Mouse (Mus musculus) heart, adult 2 months (tissue): ENCODE data around the gene Dock8. TPM values are rescaled to one million over a fixed set of nuclear protein-coding genes. Genes with fewer than 3 reads are reported as not detected.

ENCODE experiments used
- DNase-seq, 2 experiments: peaks; one replicate each; pipeline ENCODE4 v3.0.0; 2021
- H3K27ac ChIP-seq: fragments of 200-600 bp; 2 replicates; pipeline ENCODE4 v1.8.1; 2022
- H3K27me3 ChIP-seq: fragments of 200-500 bp; 2 replicates; pipeline ENCODE4 v1.6.1; 2012; ENCODE audit warnings: mild to moderate bottlenecking, low read length, inconsistent platforms, mixed read lengths; ENCODE audit not compliant: control insufficient read depth, insufficient read depth
- H3K36me3 ChIP-seq: fragments of 200-500 bp; 2 replicates; pipeline ENCODE4 v1.6.1; 2012; ENCODE audit warnings: low read length, inconsistent platforms; ENCODE audit not compliant: control insufficient read depth, insufficient read depth
- H3K4me1 ChIP-seq: fragments of 200-500 bp; 2 replicates; pipeline ENCODE4 v1.6.1; 2011; ENCODE audit warnings: low read length; ENCODE audit not compliant: control insufficient read depth, insufficient read depth
- H3K4me3 ChIP-seq: fragments of 200-600 bp; 2 replicates; pipeline ENCODE4 v1.8.1; 2022
- H3K79me2 ChIP-seq: fragments of 200-500 bp; replicated peaks from 2 replicates; pipeline ENCODE4 v1.6.1; 2012; ENCODE audit warnings: mild to moderate bottlenecking, inconsistent platforms, low read length, moderate library complexity, mixed read lengths; ENCODE audit not compliant: control insufficient read depth, insufficient read depth
- H3K9ac ChIP-seq: fragments of 200-500 bp; 2 replicates; pipeline ENCODE4 v1.6.1; 2012; ENCODE audit warnings: low read depth, mild to moderate bottlenecking, control low read depth, inconsistent platforms, low read length, mixed read lengths
- CTCF ChIP-seq: fragments of 200-600 bp; IDR thresholded peaks from 2 replicates; pipeline ENCODE4 v1.8.1; 2022; ENCODE audit warnings: antibody characterized with exemption, mild to moderate bottlenecking, moderate library complexity
- EP300 ChIP-seq: fragments of 200-500 bp; IDR thresholded peaks from 2 replicates; pipeline ENCODE4 v1.6.1; 2011; ENCODE audit warnings: low read depth, low read length, control low read depth; ENCODE audit not compliant: insufficient read depth
- POLR2A ChIP-seq: fragments of 200-500 bp; IDR thresholded peaks from 2 replicates; pipeline ENCODE4 v1.6.1; 2011; ENCODE audit warnings: mild to moderate bottlenecking, low read depth, low read length, control low read depth; ENCODE audit not compliant: insufficient read depth
- WGBS: fragments of 180-500 bp; shearing (Covaris S2); methylation state at CpG from one replicate; pipeline ENCODE4 v1.1.7; 2018; 5-methylcytosine and 5-hydroxymethylcytosine counted together
- intact Hi-C: fragments of 180-260 bp; cut with DNase I; formaldehyde crosslinking; loops from one replicate; pipeline ENCODE4 v1.15.1; 2025
- polyA plus RNA-seq: library from polyadenylated mRNA; depleted of rRNA; stranded (reverse); fragments of >200 nt; gene quantifications from 2 replicates; pipeline ENCODE4 v1.2.3, GENCODE M21; 2012
- total RNA-seq, 2 experiments: library from RNA; stranded (reverse); gene quantifications; 2 replicates each; pipeline ENCODE4 v1.2.3; 2021

Dock8 gene
- total and polyA plus RNA-seq, 3 experiments, result 5.7 to 24.7 (median 17.5) TPM

- no peaks in the 10 kb centered on the region for H3K4me1 ChIP-seq
- no peak overlapping the region for H3K4me3 ChIP-seq
- no peaks in the 10 kb centered on the region for H3K36me3 ChIP-seq
- intact Hi-C loops, result no loop called here
- no peaks in the 10 kb centered on the region for H3K27me3 ChIP-seq
- no peak overlapping the region for H3K9ac ChIP-seq
- no peak for DNase-seq
- TF ChIP-seq POLR2A, result no peak
- no peak for TF ChIP-seq CTCF
- no peak for TF ChIP-seq EP300
- no peak overlapping the region for H3K27ac ChIP-seq
- no peaks in the 10 kb centered on the region for H3K79me2 ChIP-seq
- 91% methylated on average over 7 of the region's 7 CpGs for WGBS
Measured at GRCm38 (mm10) chr19:25089746-25090145, 90.4 kb downstream of the Dock8 start.

- Histone ChIP-seq H3K27me3 (no peaks in the 10 kb centered on the region), H3K4me1 (no peaks in the 10 kb centered on the region), H3K36me3 (no peaks in the 10 kb centered on the region), H3K4me3 (no peak overlapping the region), H3K9ac (no peak overlapping the region), H3K79me2 (no peaks in the 10 kb centered on the region), H3K27ac (no peak overlapping the region)
- TF ChIP-seq CTCF, result no peak
- TF ChIP-seq EP300, result no peak
- TF ChIP-seq POLR2A, result no peak
- WGBS, result 37% methylated on average over 3 of the region's 3 CpGs
- DNase-seq, result no peak
- intact Hi-C loops, result no loop called here
Measured at GRCm38 (mm10) chr19:25095135-25095534, 95.8 kb downstream of the Dock8 start.

GRCm38 (mm10) chr19:25096316-25096715 is 97.0 kb downstream of the Dock8 start:
- Histone ChIP-seq H3K27ac (no peak overlapping the region), H3K4me1 (no peaks in the 10 kb centered on the region), H3K4me3 (no peak overlapping the region), H3K36me3 (no peaks in the 10 kb centered on the region), H3K79me2 (no peaks in the 10 kb centered on the region), H3K9ac (no peak overlapping the region), H3K27me3 (no peaks in the 10 kb centered on the region)
- intact Hi-C loops, result no loop called here
- no peak for DNase-seq
- WGBS, result 79% methylated on average over 9 of the region's 9 CpGs
- TF ChIP-seq CTCF (no peak), POLR2A (no peak), EP300 (no peak)

GRCm38 (mm10) chr19:25096986-25097385 is 97.7 kb downstream of the Dock8 start:
- Histone ChIP-seq H3K27me3 (no peaks in the 10 kb centered on the region), H3K4me3 (no peak overlapping the region), H3K4me1 (no peaks in the 10 kb centered on the region), H3K27ac (no peak overlapping the region), H3K36me3 (no peaks in the 10 kb centered on the region), H3K9ac (no peak overlapping the region), H3K79me2 (no peaks in the 10 kb centered on the region)
- no peak for TF ChIP-seq POLR2A
- TF ChIP-seq CTCF, result 0 out of 2 replicates have a peak, but pooled peaks have one; percentile 2
- no peak for TF ChIP-seq EP300
- intact Hi-C loops, result no loop called here
- no peak for DNase-seq
- 25% methylated on average over 4 of the region's 4 CpGs for WGBS

- 76% methylated on average over 7 of the region's 7 CpGs for WGBS
- no peak overlapping the region for H3K27ac ChIP-seq
- no peak overlapping the region for H3K9ac ChIP-seq
- no peaks in the 10 kb centered on the region for H3K27me3 ChIP-seq
- TF ChIP-seq POLR2A (no peak), CTCF (no peak), EP300 (no peak)
- intact Hi-C loops, result no loop called here
- no peak for DNase-seq
- no peaks in the 10 kb centered on the region for H3K36me3 ChIP-seq
- no peak overlapping the region for H3K4me3 ChIP-seq
- H3K79me2 ChIP-seq, result no peaks in the 10 kb centered on the region
- no peaks in the 10 kb centered on the region for H3K4me1 ChIP-seq
Measured at GRCm38 (mm10) chr19:25097506-25097905, 98.2 kb downstream of the Dock8 start.

GRCm38 (mm10) chr19:25097951-25098350 is 98.6 kb downstream of the Dock8 start:
- WGBS, result 80% methylated on average over 3 of the region's 3 CpGs
- no peak overlapping the region for H3K4me3 ChIP-seq
- TF ChIP-seq CTCF (no peak), EP300 (no peak), POLR2A (no peak)
- H3K9ac ChIP-seq, result no peak overlapping the region
- H3K36me3 ChIP-seq, result no peaks in the 10 kb centered on the region
- H3K27ac ChIP-seq, result no peak overlapping the region
- no peaks in the 10 kb centered on the region for H3K27me3 ChIP-seq
- no peaks in the 10 kb centered on the region for H3K4me1 ChIP-seq
- intact Hi-C loops, result no loop called here
- no peak for DNase-seq
- H3K79me2 ChIP-seq, result no peaks in the 10 kb centered on the region
